Mouse (Mus musculus): ENCODE data around the gene Gpr108.
"Not testable (repeated sequence)": the region's sequence is repeated elsewhere in the genome, so short reads cannot be mapped to it uniquely, and the experiment has no call there.

The Gpr108 gene

GRCm38 (mm10) chr17:57248201-57248699 is at the start of gene Gpr108:
Gene Gpr108, minus strand, starts transcription at chr17:57248446.
- peak; percentile 96 for DNase-seq (ENCODE audit: low read depth, low spot score)

- DNase-seq (ENCODE audit: low read depth, low spot score), result no peak
Observed at GRCm38 (mm10) chr17:57297040-57297439, 48.8 kb upstream of the Gpr108 start.

- no peak for DNase-seq (ENCODE audit: low read depth, low spot score)
Observed at GRCm38 (mm10) chr17:57295935-57296334, 47.7 kb upstream of the Gpr108 start.

GRCm38 (mm10) chr17:57292968-57293367 is 44.7 kb upstream of the Gpr108 start:
- no peak for DNase-seq (ENCODE audit: low read depth, low spot score)

GRCm38 (mm10) chr17:57292302-57292701 is 44.1 kb upstream of the Gpr108 start:
- DNase-seq (ENCODE audit: low read depth, low spot score), result no peak

- no peak for DNase-seq (ENCODE audit: low read depth, low spot score)
Observed at GRCm38 (mm10) chr17:57290671-57291055, 42.4 kb upstream of the Gpr108 start.

GRCm38 (mm10) chr17:57290001-57290670 is 41.9 kb upstream of the Gpr108 start:
- no peak for DNase-seq (ENCODE audit: low read depth, low spot score)

GRCm38 (mm10) chr17:57289252-57289651 is 41.0 kb upstream of the Gpr108 start:
- DNase-seq (ENCODE audit: low read depth, low spot score), result no peak

- no peak for DNase-seq (ENCODE audit: low read depth, low spot score)
Observed at GRCm38 (mm10) chr17:57286718-57287355, 38.6 kb upstream of the Gpr108 start.

- no peak for DNase-seq (ENCODE audit: low read depth, low spot score)
Observed at GRCm38 (mm10) chr17:57285077-57285476, 36.8 kb upstream of the Gpr108 start.

- no peak for DNase-seq (ENCODE audit: low read depth, low spot score)
Observed at GRCm38 (mm10) chr17:57283906-57284305, 35.7 kb upstream of the Gpr108 start.

GRCm38 (mm10) chr17:57280411-57280810 is 32.2 kb upstream of the Gpr108 start:
- no peak for DNase-seq (ENCODE audit: low read depth, low spot score)

- no peak for DNase-seq (ENCODE audit: low read depth, low spot score)
Observed at GRCm38 (mm10) chr17:57279591-57280224, 31.5 kb upstream of the Gpr108 start.

GRCm38 (mm10) chr17:57278943-57279590 is 30.8 kb upstream of the Gpr108 start, which contains the start of gene Vav1:
Gene Vav1, plus strand, starts transcription at chr17:57279100.
- no peak for DNase-seq (ENCODE audit: low read depth, low spot score)

- no peak for DNase-seq (ENCODE audit: low read depth, low spot score)
Observed at GRCm38 (mm10) chr17:57278537-57278936, 30.3 kb upstream of the Gpr108 start.

- not testable (repeated sequence) for DNase-seq (ENCODE audit: low read depth, low spot score)
Observed at GRCm38 (mm10) chr17:57277598-57278261, 29.5 kb upstream of the Gpr108 start.

GRCm38 (mm10) chr17:57276634-57277121 is 28.4 kb upstream of the Gpr108 start:
- peak; percentile 90 for DNase-seq (ENCODE audit: low read depth, low spot score)

- no peak for DNase-seq (ENCODE audit: low read depth, low spot score)
Observed at GRCm38 (mm10) chr17:57275997-57276351, 27.7 kb upstream of the Gpr108 start.

- peak; percentile 85 for DNase-seq (ENCODE audit: low read depth, low spot score)
Observed at GRCm38 (mm10) chr17:57275111-57275996, 27.1 kb upstream of the Gpr108 start.

GRCm38 (mm10) chr17:57274686-57275085 is 26.4 kb upstream of the Gpr108 start:
- DNase-seq (ENCODE audit: low read depth, low spot score), result peak; percentile 15

Data from R1 (cell line).